Comparison of ENCODE assay signal across 1 mouse cellular context in genomic region chr11:83066640-83067531, GRCm38 (mm10).
TF ChIP-seq lines count a peak whose summit lies in the region.

No protein-coding gene starts in this region.

TF ChIP-seq in CH12.LX, 34 proteins besides CTCF, POLR2A, EP300 and RAD21 (continued from another document):
- TF ChIP-seq ETS1 (conservative IDR thresholded peaks at IDR 0.05; ENCODE audit: low read depth, low read length) (peak; percentile 92), USF1 (IDR thresholded peaks at IDR 0.05; ENCODE audit: low read depth, low read length) (peak; percentile 71), JUND (conservative IDR thresholded peaks at IDR 0.05; ENCODE audit: low read depth, low read length) (peak; percentile 6), ZMIZ1 (IDR thresholded peaks at IDR 0.05; ENCODE audit: low read depth, low read length) (peak; percentile 95), TCF12 (IDR thresholded peaks at IDR 0.05; ENCODE audit: low read depth, low read length) (peak; percentile 95)
